Mouse (Mus musculus): ENCODE results near the gene Fam71a.
A peak's percentile ranks its signal among the peaks of the same experiment; 100 is the strongest.

The Fam71a gene

DNA sequence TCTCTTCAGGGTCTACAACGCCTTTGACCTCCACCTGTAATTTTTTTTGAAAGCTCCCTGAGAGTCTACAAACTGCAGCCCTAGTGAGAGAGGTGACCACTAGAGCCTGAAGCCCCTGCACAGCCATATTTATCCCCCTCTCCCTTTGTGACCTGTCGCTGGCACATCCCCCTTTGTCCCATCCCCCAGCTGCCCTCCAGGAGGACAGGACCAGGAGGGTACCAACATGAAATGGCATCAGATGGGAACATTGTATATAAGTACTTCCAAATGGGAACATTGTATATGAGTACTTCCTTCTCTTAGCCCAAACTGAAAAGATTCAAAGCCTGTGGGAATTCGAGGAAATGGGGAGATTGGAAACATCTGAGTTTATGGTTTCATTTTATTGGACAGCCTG is at the start of gene Fam71a:
Gene Fam71a, minus strand, starts transcription at position 101 of the 400 bp plus-strand sequence.
- no peak for DNase-seq (ENCODE audit: low spot score)

DNA sequence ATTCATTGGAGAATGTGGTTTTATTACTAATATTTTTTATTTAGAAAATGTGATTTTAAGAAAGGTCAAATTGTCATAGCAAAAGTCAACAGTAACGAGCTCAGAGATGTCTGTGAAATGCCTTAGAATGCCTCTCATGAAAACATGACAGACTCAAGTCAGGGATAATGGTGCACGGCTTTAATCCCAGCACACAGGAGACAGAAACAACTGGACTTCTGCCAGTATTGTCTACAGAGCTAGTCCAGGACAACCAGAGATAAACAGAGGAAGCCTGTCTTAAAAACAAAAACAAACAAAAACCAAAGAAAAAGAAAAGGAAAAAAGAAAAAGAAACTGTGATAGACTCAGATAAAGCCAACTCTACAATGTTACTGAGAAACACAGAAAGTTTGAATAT is 46.5 kb upstream of the Fam71a start:
- DNase-seq (ENCODE audit: low spot score): no peak

DNA sequence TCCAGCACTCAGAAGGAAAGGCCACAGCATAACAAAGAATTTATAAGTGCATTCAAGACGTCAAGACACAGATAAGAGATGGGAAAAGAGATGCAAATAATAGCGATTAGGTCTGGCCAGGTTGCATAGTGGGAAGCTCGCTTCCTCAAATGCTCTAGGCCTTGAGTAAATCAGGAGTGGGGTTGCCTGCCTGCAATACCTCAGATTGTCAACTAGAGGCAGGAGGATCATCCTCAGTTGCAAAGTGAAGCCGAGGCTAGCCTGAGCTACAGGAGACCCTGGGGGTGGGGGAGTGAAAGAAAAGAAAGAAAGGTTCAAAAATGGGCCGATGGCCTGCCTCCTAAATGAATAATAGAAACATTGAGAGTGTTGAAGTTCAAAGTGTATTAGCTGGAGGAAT is 41.2 kb upstream of the Fam71a start:
- DNase-seq (ENCODE audit: low spot score): no peak

DNA sequence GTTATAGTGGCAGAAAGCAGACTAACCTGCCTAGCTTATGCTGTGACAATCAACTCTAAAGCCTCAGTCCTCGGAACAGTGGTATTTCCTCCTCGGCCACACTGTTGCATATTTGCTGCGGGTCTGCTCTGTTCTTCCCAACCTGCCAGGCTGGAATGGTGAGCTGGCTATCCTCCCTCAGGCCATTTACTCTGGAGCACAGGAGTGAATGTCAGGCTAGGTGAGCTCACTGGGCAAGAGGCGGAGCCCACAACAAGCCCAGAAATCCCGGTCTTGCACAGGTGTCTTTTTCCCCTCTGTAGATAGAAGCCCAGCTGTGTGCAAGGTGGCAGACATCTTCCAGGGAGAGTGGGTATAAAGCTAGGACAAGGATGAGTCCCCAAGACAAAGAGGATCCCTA is 40.3 kb upstream of the Fam71a start:
- no peak for DNase-seq (ENCODE audit: low spot score)

DNA sequence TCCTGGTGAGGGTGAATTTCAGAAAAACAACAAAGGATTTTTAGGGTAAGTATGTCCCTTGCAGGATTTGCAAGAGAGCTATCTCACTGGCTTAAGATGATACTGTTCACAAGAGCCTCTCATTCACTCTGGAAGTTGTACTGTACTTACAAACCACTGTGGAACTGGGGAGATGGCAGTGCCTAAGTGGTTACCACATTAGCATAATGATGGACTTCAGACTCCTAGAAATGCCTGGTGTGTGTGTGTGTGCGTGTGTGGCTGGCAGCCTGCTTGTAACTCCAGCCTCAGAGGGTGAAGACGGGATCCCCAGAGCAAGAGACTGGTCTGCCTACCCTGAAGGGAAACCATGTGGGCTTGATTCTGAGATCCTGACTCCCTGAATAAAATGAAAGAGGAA is 38.9 kb upstream of the Fam71a start:
- DNase-seq (ENCODE audit: low spot score): no peak

DNA sequence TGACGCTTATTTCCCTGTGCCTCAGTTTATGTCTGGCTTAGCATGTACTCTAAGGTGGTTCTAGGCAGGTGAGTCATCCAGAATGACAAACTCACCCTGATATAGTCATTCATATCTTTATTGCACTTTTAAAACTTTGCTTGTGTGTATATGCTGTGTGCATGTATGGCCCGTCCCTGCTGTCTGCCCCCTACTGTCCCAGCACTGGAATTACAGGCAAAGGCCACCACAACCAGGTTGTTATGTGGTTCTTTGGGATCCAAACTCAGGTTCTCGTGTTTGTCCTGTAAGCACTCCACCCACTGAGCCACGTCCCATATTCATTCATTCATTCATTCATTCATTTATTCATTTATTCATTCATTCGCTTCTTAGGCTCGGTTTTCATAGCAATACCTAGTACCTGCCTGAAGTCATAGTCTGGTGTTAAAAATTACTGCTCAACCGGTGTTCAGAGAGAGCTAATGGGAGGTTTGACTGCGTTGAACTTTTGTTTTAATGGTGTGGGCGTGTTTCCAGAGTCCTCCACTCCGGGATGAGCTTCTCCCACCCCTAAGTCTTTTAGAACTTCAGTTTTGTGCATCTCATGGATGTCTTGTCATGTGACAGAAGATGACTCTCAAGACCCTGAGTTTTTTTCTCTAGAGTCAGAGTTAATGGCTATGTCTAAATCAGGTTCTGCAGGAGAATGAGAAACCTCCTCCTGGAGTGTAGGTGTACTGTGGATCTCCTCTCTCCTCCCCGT is 37.8 kb upstream of the Fam71a start:
- no peak for DNase-seq (ENCODE audit: low spot score)

DNA sequence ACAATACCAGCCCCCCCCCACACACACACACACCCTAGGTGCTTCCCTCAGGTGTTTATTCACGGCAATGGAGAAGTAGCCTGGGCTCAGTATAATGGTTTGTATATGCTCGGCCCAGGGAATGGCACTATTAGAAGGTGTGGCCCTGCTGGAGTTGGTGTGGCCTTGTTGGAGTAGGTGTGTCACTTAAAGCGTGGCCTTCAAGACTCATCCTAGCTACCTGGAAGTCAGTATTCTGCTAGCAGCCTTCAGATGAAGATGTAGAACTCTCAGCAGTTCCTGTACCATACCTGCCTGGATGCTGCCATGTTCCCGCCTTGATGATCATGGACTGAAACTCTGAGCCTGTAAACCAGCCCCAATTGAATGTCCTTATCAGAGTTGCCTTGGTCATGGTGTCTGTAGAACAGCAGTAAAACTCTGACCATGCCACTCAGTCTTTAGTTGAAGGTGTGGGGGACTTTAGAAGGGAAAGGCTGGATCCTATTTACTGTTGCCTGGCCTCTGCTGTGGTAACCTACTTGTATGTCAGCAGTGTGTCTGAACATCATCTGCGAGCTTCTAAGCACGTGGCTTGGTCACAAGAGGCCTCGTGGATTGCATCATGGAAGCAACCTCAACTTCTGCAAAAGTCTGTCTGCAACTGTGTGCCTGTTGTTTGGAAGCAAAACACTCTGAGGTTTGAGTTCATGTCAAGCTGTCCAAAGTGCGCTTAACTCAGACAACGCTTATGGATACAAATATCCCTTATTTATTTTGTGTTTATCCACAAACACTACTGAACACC is 36.4 kb upstream of the Fam71a start:
- peak; percentile 66 for DNase-seq (ENCODE audit: low spot score)

DNA sequence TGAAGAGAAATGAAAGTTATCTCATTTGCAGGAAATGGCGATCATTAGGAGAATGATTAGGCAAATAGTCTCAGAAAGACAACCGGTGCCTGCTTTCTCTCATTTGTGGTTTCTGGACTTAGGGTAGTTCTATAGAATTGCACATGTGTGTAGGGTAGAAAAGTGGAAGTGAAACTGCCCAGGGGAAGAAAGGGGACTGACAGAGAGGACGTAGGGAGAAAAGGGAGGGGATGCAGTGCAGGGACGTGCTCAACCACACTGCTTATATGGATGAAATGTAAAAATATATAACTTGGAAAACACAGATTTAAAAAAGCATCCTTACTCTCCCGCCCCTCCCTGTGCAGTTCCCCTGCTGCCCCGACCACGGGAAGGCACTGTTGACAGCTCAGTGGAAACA is 33.3 kb upstream of the Fam71a start:
- DNase-seq (ENCODE audit: low spot score): peak; percentile 55

DNA sequence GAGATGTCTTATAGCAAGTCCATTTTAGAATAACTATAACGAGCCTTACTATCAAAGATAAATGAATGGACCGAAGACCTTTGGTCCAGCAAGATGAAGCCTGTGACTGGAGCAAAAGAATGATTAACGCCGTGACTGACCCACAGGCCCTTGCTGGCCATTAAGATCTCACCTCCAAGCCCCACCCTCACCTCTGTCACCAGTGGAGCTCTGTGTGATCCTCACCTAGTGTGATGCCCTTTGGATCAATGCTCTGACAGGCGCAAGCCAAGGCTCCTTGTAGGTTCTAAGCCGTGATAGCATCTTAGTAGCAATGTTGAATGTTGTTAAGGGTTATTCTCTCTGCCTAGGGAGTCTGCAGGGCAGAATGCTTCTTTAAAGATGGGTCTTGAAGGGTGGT is 31.4 kb upstream of the Fam71a start:
- no peak for DNase-seq (ENCODE audit: low spot score)

DNA sequence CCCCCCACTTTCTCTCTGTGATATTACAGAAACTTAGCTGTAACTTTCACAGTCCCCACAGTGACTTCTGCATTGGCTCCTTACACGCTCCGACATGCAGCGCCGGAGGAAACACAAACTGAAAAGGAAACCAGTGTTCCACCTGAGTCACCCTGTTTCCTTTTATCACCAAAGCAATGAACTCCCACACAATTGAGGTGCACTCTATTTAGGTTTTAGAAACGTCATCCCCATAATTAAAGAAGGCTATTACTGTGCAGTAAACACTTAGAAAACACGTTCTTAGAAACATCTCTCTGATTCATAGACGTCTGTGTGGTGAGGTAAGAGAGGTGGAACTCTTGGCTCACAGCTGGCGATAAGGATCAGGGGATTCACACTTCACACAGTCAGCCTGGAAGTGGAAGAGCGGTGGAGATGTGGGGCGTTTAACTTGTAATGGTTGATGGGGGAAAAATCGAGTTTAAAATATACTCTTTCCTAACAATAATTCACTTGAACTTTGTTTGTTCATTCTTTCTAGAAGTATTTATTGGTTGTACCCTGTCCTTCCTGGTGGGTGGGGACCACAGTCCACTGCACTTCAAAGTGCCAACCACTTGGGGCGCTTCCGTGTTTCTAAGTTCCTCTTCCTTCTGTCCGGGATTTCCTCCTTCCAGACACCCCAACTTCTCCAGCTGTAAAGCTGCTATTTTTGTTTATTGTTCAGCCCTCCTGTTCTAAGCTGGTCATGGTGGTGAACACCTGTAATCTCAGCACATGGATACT is 29.2 kb upstream of the Fam71a start:
- DNase-seq (ENCODE audit: low spot score): peak; percentile 58

DNA sequence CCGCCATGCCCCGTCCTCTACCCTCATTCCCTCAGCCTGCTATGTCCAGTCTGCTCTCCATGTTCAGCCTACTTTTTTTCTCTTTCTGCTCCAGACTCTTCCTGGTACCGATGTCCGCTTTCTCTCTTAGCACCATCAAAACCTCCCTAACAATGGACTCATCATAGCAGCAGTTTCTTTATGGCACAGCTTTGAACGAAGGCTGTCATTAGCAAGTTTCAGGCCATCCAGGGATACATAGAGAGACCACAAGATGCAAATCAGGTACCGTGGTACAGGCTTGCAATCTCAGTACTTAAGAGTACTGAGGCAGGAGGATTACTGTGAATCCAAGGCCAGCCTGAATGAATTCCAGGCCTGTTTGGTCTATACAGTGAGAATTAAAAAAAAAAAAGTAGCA is 28.1 kb upstream of the Fam71a start:
- no peak for DNase-seq (ENCODE audit: low spot score)

DNA sequence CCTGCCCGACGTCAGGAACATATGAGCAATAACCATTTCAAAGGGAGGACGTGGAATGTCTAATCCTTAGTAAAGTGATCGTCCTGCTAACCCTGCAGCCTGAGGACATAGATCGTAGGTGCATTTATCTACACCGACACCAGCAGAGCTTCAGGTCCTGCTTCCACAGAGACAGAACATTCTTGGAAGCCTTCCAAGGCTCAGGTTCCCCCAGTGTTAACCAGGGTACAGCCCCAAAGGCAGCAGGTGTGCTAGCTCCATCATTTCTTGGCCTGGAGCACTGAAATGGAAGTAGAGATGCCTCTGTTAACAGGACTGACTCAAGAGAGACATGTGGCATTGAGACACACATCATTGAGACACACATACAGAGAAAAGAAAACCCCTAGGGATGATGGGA is 27.6 kb upstream of the Fam71a start:
- no peak for DNase-seq (ENCODE audit: low spot score)

DNA sequence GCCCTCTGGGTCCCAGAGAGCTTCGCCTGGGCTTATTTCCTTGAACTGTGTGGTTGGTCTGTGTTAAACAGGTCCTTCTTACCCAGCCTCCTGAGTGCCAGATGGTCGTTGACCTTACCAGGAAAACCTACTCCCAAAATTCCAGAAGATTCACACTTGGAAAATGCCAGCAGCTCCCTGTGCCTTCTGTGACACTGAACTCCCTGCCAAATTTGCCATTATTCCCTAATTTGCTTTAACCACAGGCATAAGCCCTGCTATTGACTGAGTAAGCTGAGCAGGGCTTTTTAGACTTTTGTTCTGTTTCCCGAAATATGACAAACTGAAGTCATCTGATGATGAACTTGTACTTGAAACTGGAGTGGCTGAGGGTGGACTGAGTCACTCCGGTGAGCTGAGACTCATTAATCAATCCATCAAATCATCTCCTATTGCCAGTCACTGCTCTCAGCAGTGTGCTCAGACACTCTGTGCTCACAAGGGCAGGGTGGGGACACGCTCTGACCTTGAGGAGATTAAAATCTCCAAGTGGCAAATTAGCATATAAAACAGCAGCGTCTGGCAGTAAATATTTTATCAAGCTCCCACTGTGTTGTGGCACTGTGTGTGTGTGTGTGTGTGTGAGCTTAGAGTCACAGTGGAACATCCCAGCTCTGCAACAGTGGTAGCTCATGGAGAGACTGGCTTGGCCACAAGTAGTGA is 25.2 kb upstream of the Fam71a start:
- no peak for DNase-seq (ENCODE audit: low spot score)

DNA sequence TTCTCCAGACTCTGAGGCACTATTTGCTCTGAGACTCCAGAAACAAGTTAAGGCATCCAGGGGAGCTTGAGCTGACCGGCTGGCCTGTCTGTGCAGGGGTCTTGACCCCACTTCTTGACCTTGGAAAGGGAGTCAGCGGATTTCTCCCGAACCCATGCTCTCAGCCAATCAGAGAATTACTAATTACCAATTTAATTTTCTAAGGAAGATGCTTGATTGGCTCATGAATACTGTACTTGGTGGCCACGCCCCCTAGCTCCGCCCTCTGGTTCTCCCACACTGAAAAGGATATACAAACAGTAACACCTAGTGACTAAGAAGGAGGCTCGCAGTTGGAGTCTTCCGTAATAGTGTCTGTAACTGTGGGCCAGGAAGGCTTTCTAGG is 21.8 kb upstream of the Fam71a start:
- DNase-seq (ENCODE audit: low spot score): peak; percentile 63

DNA sequence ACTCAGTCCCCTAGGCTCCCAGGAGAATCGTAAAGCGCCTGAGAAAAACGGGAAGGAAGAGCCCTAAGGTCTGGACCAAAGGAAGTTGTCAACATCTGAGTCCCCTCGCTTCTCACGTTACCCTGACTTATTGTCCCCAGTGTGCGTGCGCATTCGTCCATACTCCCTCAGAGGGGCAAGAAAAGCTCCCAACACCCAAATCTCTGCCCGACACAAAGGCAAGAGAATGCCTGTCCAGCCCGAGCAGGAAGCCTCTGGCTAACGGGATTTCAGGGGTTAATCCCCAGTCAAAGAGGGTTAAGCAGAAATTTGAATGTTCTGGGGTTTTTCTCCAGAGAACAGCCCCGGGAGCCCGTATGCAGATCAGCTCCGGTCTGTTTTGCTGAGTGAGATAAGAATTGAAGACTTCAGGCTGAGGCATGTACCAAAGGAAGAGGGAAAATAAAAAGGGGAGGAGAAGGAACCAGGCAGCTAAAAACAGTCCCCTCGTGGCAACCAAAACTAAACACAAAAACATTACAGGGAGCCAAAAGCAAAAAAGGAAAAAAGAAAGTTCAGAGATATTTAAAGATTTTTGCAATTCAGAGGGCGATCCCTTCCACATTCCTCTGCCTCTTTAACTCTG is 21.3 kb upstream of the Fam71a start:
- peak; percentile 28 for DNase-seq (ENCODE audit: low spot score)

DNA sequence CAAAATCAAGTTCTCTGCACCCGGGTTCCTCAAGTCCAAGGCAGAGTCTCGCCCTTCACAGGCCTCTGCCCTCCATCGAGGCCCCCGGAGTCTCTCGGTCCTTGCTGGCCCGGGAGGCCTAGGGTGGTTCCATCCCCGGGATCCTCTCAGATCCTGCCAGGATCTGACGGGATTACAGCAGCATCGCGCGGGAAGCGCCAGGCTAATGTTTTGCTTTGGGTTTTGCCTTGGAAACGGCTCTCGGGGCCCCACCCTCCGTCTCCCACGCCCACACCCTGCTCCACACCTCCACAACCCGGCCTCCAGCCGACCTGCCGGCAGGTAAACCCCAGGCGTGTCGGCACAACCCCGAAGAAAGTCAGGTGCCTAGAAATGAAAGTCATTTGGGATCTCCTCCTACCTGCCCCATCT is 20.2 kb upstream of the Fam71a start:
- DNase-seq (ENCODE audit: low spot score): peak; percentile 76

DNA sequence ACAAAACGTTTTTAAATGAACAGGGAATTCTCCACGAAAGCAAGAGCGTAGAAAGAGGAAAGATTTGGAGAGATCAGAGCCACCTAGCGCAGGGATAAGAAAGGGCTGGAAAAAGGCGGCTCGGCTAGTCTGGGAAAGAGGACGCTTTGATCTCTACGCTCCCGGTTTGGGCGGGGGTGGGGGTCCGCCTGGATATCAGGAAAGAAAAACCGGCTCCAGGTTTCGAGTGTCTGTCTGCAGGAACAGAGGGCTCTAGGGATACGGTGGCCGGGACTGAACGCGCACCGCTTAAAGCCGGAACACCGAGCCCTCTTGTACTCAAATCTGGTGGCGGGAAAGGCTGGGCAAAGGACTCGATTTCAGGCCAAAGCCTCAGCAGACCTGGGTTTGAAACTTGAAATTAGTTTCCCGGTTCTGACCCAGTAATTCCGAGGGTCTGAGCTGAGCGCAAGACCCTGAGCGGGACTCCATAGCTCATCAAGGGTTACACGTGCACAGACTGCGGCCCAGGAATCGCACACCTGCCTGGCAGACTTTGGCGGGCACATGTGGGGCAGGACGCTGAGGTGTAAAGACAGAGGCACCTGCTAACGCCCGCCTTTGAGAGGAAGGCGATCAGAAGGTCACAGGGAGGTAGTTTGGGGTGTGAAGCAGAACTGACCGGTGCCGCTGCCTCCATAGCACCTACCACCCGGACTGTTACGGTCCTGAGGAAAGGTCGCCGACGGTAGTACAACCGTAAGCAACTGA is 19.6 kb upstream of the Fam71a start:
- DNase-seq (ENCODE audit: low spot score): peak; percentile 22

DNA sequence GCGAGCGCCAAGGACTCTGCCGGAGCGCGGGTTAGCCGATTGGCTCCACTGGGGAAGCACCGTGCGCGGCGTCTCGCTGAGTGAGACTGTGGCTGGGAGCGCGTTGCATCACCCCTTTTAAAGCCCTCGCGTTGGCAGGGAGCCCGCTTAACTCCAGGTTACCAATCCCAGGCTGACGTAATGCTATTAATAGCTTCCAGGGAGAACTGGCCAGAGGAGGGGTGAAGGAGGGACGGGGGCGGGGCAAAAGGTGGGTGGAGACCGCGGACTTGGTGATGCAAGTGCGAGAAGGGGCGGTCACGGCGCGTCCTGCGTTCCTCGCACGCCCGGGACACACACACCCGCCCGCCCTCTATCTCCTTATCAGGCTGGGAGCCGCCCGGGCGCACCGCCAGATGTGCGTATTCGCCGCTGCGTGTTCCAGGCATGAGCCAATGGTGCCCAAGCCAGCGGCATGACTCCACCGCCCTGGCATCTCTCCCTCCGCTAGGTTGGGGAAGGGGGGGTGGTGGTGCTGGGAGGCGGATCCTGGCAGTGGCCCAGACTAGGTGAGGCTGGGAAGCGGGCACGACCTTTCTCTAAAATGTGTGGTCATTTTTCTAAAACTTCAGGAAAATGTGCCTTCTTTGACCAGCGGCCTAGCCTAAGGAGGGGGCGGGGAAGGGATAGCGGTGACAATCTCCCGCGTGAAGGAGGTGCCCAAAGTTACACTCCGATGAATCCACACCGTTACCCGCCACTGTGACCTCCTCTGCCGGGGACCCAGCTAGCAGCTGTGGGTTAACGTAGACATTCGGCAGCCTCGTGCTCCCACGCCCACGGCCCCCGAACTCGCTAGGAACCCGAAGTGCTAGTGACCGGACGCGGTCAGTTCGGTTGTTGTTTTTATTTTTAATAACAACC is 18.8 kb upstream of the Fam71a start:
- peak; percentile 99 for DNase-seq (ENCODE audit: low spot score)

DNA sequence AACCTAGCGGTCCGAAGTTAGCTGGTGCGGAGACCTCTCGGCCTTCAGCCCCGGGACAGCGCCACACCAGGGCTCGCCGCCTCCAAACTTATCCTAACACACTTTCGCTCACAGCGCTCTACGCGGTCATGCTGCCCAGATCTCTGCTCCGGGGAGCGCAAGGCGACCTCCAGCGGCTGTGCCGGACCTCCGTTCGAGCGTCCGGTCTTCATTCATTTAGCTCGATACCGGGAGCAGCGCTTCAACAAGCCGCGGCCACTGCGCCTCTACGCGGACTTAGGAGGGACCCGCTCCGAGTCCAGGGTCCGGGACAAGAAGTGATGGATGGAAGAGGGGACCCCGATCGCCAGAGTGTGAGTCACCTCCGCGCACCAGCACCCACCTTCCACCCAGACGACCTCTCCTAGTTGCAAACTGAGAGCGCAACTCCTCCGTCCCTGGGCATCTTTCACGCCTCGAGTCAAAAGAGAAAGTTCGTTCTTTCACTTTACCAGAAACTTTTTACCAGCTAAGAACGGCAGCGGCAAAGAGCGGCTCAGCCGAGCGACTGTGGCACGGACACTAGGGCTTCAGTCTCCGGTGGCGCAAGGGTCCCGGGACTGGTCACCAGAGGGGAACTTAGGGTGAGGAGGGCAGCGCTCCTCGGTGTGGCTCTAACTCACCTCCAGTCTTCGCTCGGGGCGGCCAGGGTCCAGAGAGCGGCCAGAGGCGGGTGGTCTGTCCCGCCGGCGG is 18.0 kb upstream of the Fam71a start:
- DNase-seq (ENCODE audit: low spot score): peak; percentile 73

Data from lung, postnatal 25 days (tissue).